In the genomic region with DNA sequence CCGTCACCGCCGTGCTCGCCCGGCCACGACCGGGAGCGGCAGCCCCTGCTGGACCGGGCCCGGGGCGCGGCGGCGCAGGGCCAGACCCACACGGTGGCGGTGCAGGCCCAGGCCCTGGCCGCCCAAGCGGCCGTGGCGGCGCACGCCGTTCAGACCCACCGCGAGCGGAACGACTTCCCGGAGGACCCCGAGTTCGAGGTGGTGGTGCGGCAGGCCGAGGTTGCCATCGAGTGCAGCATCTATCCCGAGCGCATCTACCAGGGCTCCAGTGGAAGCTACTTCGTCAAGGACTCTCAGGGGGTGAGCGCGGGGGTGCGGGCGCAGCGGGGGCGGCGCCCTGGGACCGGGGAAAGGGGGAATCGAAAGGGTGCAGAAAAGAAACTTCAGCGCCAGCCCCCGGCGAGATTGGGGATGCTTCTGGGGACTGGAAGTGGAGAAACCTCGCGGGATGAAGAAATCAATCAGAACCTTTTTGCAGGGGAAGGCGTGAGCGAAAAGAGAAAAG, we compare ENCODE assay signal across 8 mouse cellular contexts. TPM values are rescaled to one million over a fixed set of nuclear protein-coding genes. Genes with fewer than 3 reads are reported as not detected.
A peak's percentile ranks its signal among the peaks of the same experiment; 100 is the strongest.
DNase-seq lines count a peak whose midpoint lies in the region; ATAC-seq lines count a peak whose summit lies in the region.

No protein-coding gene starts in this region.

- peaks cover 22% of the 10 kb centered on the region for H3K4me1 ChIP-seq in embryonic facial prominence, embryonic 15.5 days
- H3K4me1 ChIP-seq in limb, embryonic 12.5 days (replicated peaks) = peaks cover 19% of the 10 kb centered on the region

- no peaks in the 10 kb centered on the region for H3K27me3 ChIP-seq in embryonic facial prominence, embryonic 15.5 days
- no peaks in the 10 kb centered on the region for H3K27me3 ChIP-seq in limb, embryonic 12.5 days

- WGBS in embryonic facial prominence, embryonic 15.5 days = under 1% methylated on average over 51 of the region's 52 CpGs
- WGBS in limb, embryonic 12.5 days = under 1% methylated on average over 52 of the region's 52 CpGs

- H3K9ac ChIP-seq in embryonic facial prominence, embryonic 15.5 days = peak overlapping the region; percentile 93
- H3K9ac ChIP-seq in limb, embryonic 12.5 days (replicated peaks) = peak overlapping the region; percentile 87

- peak overlapping the region; percentile 92 for H3K27ac ChIP-seq in embryonic facial prominence, embryonic 15.5 days (replicated peaks)
- H3K27ac ChIP-seq in limb, embryonic 12.5 days = peak overlapping the region; percentile 86

- peaks cover 21% of the 10 kb centered on the region; the same call in 1 of the 2 replicates for H3K36me3 ChIP-seq in embryonic facial prominence, embryonic 15.5 days
- peaks cover 21% of the 10 kb centered on the region for H3K36me3 ChIP-seq in limb, embryonic 12.5 days

- H3K4me2 ChIP-seq in embryonic facial prominence, embryonic 15.5 days (replicated peaks) = peak overlapping the region; percentile 67
- H3K4me2 ChIP-seq in limb, embryonic 12.5 days = peak overlapping the region; percentile 69

- H3K4me3 ChIP-seq in embryonic facial prominence, embryonic 15.5 days (replicated peaks) = peak overlapping the region; percentile 96
- H3K4me3 ChIP-seq in limb, embryonic 12.5 days (replicated peaks) = peak overlapping the region; percentile 98

- H3K9me3 ChIP-seq in embryonic facial prominence, embryonic 15.5 days (replicated peaks) = no peaks in the 10 kb centered on the region
- H3K9me3 ChIP-seq in limb, embryonic 12.5 days = no peaks in the 10 kb centered on the region

- peak; percentile 71 for ATAC-seq in embryonic facial prominence, embryonic 15.5 days (ENCODE audit: insufficient number of reproducible peaks, low FRiP score, low TSS enrichment, low read depth)
- ATAC-seq in limb, embryonic 12.5 days (ENCODE audit: insufficient number of reproducible peaks, insufficient read depth, low FRiP score, low TSS enrichment, low read depth) = peak; percentile 69
- ATAC-seq in monocyte, adult 5-6 weeks (replicated peaks; ENCODE audit: insufficient number of reproducible peaks, low FRiP score, low TSS enrichment, poor library complexity, severe bottlenecking) = peak; percentile 32

- DNase-seq in layer of hippocampus, adult 11-12 months (ENCODE audit: low spot score) = peak; percentile 23
- DNase-seq in layer of hippocampus, postnatal 14 days (ENCODE audit: low spot score in 2 of 2) = no peak
- peak; percentile 62 for DNase-seq in MEL-GATA-1-ER (ENCODE audit: extremely low read depth, low read depth)
- no peak for DNase-seq in urinary bladder, postnatal 10 days (ENCODE audit: low spot score)
- DNase-seq in adrenal gland, postnatal 25 days = no peak

RNA-seq across cellular contexts. Expression of a gene that starts 0.4 kb away (rescaled TPM):
- total RNA-seq in layer of hippocampus, postnatal 14 days (2021) = 10 to 100 TPM; 54.0 to 54.7 TPM
- polyA plus RNA-seq in embryonic facial prominence, embryonic 15.5 days (2015; fragmentation: Nextera tagmentation; extraction: Ambion mirVana) = 27.1 and 28.0 TPM in 2 replicates
- 36.5 and 39.4 TPM in 2 replicates for polyA plus RNA-seq in limb, embryonic 12.5 days (2016; fragmentation: Nextera tagmentation; extraction: Ambion mirVana)
- 12.4 to 19.9 TPM (median 16.8 TPM) in 3 replicates for total RNA-seq in monocyte, adult 5-6 weeks (2017)
- total RNA-seq in adrenal gland, postnatal 25 days (2021) = 58.2 and 62.4 TPM in 2 replicates

RNA-seq across cellular contexts. Expression of a gene that starts 4.5 kb away (rescaled TPM):
- total RNA-seq in layer of hippocampus, postnatal 14 days (2021) = 10 to 100 TPM; 60.5 to 64.9 TPM
- 29.0 and 30.0 TPM in 2 replicates for polyA plus RNA-seq in embryonic facial prominence, embryonic 15.5 days (2015; fragmentation: Nextera tagmentation; extraction: Ambion mirVana)
- 37.7 and 39.1 TPM in 2 replicates for polyA plus RNA-seq in limb, embryonic 12.5 days (2016; fragmentation: Nextera tagmentation; extraction: Ambion mirVana)
- not detected in 3 replicates for total RNA-seq in monocyte, adult 5-6 weeks (2017)
- total RNA-seq in adrenal gland, postnatal 25 days (2021) = 6.6 and 10.1 TPM in 2 replicates

RNA-seq across cellular contexts. Expression of a gene that starts 38.2 kb away (rescaled TPM):
- total RNA-seq in layer of hippocampus, postnatal 14 days (2021) = 10 to 100 TPM; 18.6 to 19.2 TPM
- 51.0 and 53.6 TPM in 2 replicates for polyA plus RNA-seq in embryonic facial prominence, embryonic 15.5 days (2015; fragmentation: Nextera tagmentation; extraction: Ambion mirVana)
- polyA plus RNA-seq in limb, embryonic 12.5 days (2016; fragmentation: Nextera tagmentation; extraction: Ambion mirVana) = 22.6 and 26.3 TPM in 2 replicates
- 3.7 to 6.4 TPM (median 4.2 TPM) in 3 replicates for total RNA-seq in monocyte, adult 5-6 weeks (2017)
- 74.4 and 98.1 TPM in 2 replicates for total RNA-seq in adrenal gland, postnatal 25 days (2021)

RNA-seq across cellular contexts. Expression of a gene that starts 38.6 kb away (rescaled TPM):
- total RNA-seq in layer of hippocampus, postnatal 14 days (2021) = 1 to 10 TPM; 1.3 to 1.5 TPM
- 0.16 TPM in 1 of 2 replicates, not detected in the other for polyA plus RNA-seq in embryonic facial prominence, embryonic 15.5 days (2015; fragmentation: Nextera tagmentation; extraction: Ambion mirVana)
- polyA plus RNA-seq in limb, embryonic 12.5 days (2016; fragmentation: Nextera tagmentation; extraction: Ambion mirVana) = 0.20 TPM in 1 of 2 replicates, not detected in the other
- 0.43 to 0.67 TPM in 2 of 3 replicates, not detected in the other for total RNA-seq in monocyte, adult 5-6 weeks (2017)
- total RNA-seq in adrenal gland, postnatal 25 days (2021) = 0.67 and 1.1 TPM in 2 replicates

RNA-seq across cellular contexts. Expression of a gene that starts 45.3 kb away (rescaled TPM):
- 1 to 10 TPM; 7.3 to 9.8 TPM for total RNA-seq in layer of hippocampus, postnatal 14 days (2021)
- 1.7 TPM in 2 replicates for polyA plus RNA-seq in embryonic facial prominence, embryonic 15.5 days (2015; fragmentation: Nextera tagmentation; extraction: Ambion mirVana)
- 1.5 and 1.9 TPM in 2 replicates for polyA plus RNA-seq in limb, embryonic 12.5 days (2016; fragmentation: Nextera tagmentation; extraction: Ambion mirVana)
- total RNA-seq in monocyte, adult 5-6 weeks (2017) = not detected in 3 replicates
- 4.5 and 5.2 TPM in 2 replicates for total RNA-seq in adrenal gland, postnatal 25 days (2021)

Comparison
In these comparisons a context has a peak if more than half of its experiments do, and no peak if none do; other contexts are left out.
1. DNase-seq: peak in layer of hippocampus, adult 11-12 months (single experiment) and MEL-GATA-1-ER (single experiment); none in layer of hippocampus, postnatal 14 days (0 of 2), urinary bladder, postnatal 10 days (single experiment) and adrenal gland, postnatal 25 days (single experiment).
2. Peak in every context shown above with its lines, with median percentiles within 50 percentile points of each other: ATAC-seq.